Mouse (Mus musculus) left cerebral cortex, postnatal 14 days (tissue): ENCODE data around the gene Pgm2. TPM values are rescaled to one million over a fixed set of nuclear protein-coding genes. Genes with fewer than 3 reads are reported as not detected.

Experiments used
- DNase-seq, 2 experiments: peaks; one replicate each; pipeline ENCODE4 v3.0.0; 2021 to 2022; ENCODE audit warnings: low spot score in 2 of 2, mixed read lengths in 1 of 2
- intact Hi-C: fragments of 180-260 bp; cut with DNase I; formaldehyde crosslinking; loops from one replicate; pipeline ENCODE4 v1.15.1; 2025
- total RNA-seq, 2 experiments: library from RNA; stranded (reverse); gene quantifications; 2 replicates each; pipeline ENCODE4 v1.2.3; 2021

The Pgm2 gene
- total RNA-seq, 2 experiments from 2014 or later, result 10.9 to 11.3 TPM

- peak in 1 of 2 experiments; percentile 38 for DNase-seq
- intact Hi-C loops, result loop anchor here (1.0 kb wide), 1 partner anchor 165 kb away; no protein-coding TSS in a partner anchor
These were observed 21.8 kb upstream of the Pgm2 start for GRCm38 (mm10) chr5:64070742-64071476.

DNA sequence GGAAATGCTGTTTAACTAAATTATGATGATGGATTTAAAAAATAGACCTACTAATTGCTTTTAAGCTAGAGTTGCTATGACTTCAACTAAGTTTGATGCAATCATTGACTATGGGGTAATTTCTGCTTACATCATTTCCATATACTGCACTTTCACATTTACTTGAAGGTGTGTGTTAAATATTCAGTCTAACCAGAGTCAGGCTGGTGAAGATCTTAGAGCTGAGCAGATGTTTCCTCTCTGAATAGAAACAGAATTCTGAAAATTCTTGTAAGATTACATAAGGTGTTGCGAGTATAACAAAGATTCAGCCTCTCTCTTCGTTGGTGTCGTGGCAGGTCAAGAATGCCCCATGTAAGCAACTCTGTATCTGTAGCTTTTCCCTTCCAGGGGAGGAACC, 18.3 kb upstream of the Pgm2 start:
- intact Hi-C loops, result no loop called here
- DNase-seq, result peak in 1 of 2 experiments; percentile 14

DNA sequence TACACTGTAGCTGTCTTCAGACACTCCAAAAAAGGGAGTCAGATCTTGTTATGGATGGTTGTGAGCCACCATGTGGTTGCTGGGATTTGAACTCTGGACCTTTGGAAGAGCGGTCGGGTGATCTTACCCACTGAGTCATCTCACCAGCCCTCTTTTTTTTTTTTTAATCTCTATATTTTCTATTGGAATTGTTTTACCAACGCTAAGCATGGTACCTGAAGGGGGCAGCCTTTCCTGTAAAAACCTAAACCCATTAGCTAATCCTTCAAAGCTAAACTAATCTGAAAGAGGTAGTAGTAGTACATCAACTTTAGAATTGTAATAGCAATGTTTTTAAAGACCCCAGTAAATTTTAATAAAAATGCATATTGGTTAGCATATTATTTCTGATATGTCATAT, 17.2 kb upstream of the Pgm2 start:
- intact Hi-C loops, result no loop called here

GRCm38 (mm10) chr5:64077353-64077752, 15.4 kb upstream of the Pgm2 start:
- intact Hi-C loops, result no loop called here
- no peak for DNase-seq

More for the DNA sequence above, 17.2 kb upstream of the Pgm2 start:
- peak in 1 of 2 experiments; percentile 47 for DNase-seq

GRCm38 (mm10) chr5:64078740-64079461, 13.8 kb upstream of the Pgm2 start:
- intact Hi-C loops, result no loop called here
- no peak for DNase-seq

- no peak for DNase-seq
- intact Hi-C loops, result no loop called here
These were observed 13.3 kb upstream of the Pgm2 start for GRCm38 (mm10) chr5:64079462-64079817.

GRCm38 (mm10) chr5:64083447-64084359, 9.0 kb upstream of the Pgm2 start:
- no peak for DNase-seq
- intact Hi-C loops, result loop anchor here (10.0 kb wide), 1 partner anchor 269 kb away; the partner anchor contains the start of gene 0610040J01Rik

DNA sequence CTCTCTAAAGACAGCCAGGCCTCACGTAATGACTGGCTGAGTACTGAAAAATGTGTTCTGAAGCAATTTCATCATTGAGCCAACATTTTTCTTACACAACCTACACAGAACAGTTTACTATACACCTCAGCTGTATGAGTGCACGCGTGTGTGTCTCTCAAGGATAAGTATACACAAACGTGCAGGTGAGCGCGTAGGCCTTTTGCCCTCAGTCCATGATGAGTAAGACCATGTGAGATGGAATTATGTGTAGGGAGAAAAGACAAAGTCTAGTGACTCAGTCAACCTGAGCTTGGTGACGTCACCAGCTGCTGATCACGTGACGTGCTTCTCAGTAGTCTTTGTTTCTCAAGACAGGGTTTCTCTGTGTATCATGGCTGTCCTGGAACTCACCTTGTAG, 7.3 kb upstream of the Pgm2 start:
- no peak for DNase-seq
- intact Hi-C loops, result loop anchor here (10.0 kb wide), 1 partner anchor 271 kb away; the partner anchor contains the start of gene 0610040J01Rik

GRCm38 (mm10) chr5:64088740-64089139, 4.0 kb upstream of the Pgm2 start:
- intact Hi-C loops, result loop anchor here (10.0 kb wide), 1 partner anchor 274 kb away; the partner anchor contains the start of gene 0610040J01Rik
- no peak for DNase-seq

DNA sequence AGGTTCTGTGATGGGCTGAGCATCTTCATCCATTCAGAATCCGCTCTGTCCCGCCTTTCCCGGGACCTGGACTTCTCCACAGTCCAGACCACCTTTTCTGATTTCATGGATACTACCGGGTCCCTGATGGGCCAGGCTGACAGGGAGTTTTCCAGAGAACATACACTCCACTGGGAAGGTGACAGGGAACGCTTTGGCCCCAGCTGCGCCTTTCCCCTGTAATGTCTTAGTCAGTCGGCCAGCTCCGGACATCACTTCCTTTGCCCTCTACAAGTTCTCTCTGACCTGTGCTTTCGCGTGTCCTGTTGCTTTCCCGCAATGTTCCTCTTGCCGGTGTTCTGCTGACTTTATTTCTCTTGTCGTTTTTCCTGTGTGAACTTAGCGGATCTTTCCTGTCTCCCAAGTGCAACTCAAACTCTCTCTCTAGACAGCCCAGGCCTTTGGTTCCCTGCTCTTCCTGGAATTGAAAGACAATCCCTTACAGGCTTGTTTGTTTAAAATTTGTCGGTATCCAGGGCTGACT, 660 bp downstream of the Pgm2 start:
- DNase-seq, result no peak
- intact Hi-C loops, result no loop called here

DNA sequence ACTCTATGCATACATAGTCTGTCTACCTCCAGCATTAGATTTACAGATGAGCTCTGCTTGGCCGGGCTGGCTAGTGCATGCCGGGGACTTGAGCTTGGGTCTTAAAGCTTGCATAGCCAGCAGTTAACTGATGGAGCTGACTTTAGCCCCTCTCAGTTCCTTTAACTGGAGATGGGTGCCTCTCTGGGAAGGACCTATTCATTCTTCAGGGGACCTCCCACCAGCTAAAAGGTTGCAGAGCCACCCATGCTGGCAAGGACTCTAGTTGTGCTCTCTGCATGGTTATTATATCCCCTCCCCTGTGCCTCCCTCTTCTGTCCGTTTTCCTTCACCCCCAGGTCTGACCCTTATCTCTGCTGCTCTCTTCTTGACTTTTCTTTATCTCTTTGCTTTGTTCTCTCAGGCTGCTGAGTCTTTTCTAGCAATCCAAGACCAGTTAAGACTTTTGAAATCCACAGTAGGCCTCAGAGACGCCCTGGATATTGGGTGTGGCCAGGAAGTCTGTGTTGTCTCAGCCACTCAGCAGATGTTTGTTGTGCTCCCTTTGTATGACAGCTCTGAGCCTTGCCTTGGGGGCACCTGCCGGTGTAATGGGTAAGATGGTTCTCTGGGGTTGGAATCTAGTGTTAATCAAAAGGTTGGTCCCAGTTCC, 2.7 kb downstream of the Pgm2 start:
- intact Hi-C loops, result no loop called here
- no peak for DNase-seq

DNA sequence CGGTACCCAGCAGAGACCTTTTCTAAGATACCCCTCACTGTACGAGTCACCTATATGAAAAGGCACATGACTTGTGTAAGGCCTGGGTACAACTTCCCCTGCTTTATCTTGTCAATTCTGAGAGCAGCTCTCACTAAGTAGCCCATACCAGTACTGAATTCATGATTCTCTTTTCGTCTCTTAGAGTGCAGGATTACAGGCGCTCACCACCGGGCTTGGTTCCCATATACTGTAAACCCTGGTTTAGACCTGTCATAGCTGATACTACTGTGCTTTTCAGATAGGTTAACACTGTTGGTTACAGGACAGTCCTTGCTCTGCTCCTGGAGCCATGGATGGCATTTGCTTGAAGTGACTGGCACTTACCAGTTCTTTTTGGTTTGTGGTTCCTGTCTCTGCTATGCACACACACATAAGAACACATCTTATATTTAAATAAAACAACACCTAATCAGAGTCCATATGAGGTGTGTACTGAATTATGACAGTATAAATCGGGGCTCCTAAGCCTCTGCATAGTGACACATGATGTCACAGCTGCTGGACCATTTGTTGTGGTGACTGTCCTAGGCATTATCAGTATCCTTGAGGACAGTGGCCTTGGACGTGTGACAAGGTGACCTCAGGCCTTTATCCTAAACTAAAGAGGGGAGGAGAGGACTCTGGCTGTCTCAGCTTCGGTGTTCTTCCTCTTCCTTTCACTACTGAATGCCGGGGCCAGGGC, 9.4 kb downstream of the Pgm2 start:
- no peak for DNase-seq
- intact Hi-C loops, result loop anchor here (10.0 kb wide), 1 partner anchor 173 kb away; no protein-coding TSS in a partner anchor

- intact Hi-C loops, result loop anchor here (10.0 kb wide), 1 partner anchor 172 kb away; no protein-coding TSS in a partner anchor
These were observed 9.9 kb downstream of the Pgm2 start for GRCm38 (mm10) chr5:64102717-64103075.

DNA sequence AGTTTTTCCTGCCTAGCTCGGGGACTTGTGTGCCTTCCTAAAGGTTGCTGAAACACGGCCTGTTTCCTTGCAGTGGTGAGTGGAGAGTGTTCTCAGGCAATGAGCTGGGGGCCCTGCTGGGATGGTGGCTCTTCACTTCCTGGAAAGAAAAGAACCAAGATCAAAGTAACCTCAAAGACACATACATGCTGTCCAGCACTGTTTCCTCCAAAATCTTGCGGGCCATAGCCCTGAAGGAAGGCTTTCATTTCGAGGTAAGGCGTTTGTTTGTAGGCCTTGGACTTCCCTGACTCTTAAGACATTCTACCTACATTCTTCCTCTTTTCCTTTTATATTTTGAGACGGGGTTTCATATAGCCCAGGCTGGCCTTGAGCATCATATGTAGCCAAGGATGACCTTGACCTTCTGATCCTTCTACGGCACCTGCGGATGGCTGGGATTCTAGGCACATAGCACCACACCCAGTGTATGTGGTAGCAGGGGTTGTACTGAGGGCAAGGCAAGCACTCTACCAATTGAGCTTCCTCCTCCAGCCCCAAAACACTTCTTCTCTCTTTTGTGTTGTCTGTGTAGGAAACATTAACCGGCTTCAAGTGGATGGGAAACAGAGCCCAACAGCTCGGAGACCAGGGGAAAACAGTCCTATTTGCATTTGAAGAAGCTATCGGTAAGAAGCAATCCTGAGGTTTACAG, 15.0 kb downstream of the Pgm2 start:
- intact Hi-C loops, result loop anchor here (10.0 kb wide), 1 partner anchor 167 kb away; no protein-coding TSS in a partner anchor
- DNase-seq, result no peak

More at GRCm38 (mm10) chr5:64102717-64103075, 9.9 kb downstream of the Pgm2 start:
- DNase-seq, result no peak

GRCm38 (mm10) chr5:64109217-64109616, 16.5 kb downstream of the Pgm2 start:
- DNase-seq, result peak; percentile 21 to 30
- intact Hi-C loops, result loop anchor here (10.0 kb wide), 1 partner anchor 166 kb away; no protein-coding TSS in a partner anchor

DNA sequence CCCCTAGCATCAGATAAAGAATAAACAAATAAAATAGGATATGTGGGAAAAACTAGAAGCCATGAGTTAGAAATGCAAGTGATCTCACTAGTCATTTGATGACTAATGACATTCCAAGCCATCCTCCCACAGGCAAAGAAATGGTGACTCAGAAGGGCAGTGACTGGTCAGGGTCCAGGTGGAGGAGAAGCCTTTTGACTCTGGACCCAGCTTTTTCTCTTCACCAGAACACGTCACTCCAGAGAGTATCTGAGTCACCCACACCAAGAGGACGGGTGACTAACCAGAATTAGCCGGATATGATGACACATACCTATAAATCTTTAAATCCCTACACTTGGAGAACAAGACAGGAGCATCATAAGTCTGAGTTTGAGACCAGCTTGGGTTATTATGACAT, 19.6 kb downstream of the Pgm2 start:
- no peak for DNase-seq
- intact Hi-C loops, result no loop called here

- no peak for DNase-seq
- intact Hi-C loops, result no loop called here
These were observed 21.5 kb downstream of the Pgm2 start for GRCm38 (mm10) chr5:64114210-64114609.
